Mouse (Mus musculus) limb, embryonic 14.5 days (tissue): Measurements from ENCODE around the gene Txn2. TPM values are rescaled to one million over a fixed set of nuclear protein-coding genes. Genes with fewer than 3 reads are reported as not detected.

Experiments used
- ATAC-seq: fragments of 200-750 bp; cut with Nextera tagmentation; 2 replicates; pipeline ENCODE4 v1.8.0; 2017; ENCODE audit warnings: low read depth, moderate number of reproducible peaks, moderate TSS enrichment; ENCODE audit not compliant: low FRiP score
- DNase-seq: peaks from one replicate; pipeline ENCODE4 v3.0.0-alpha.2; 2015; ENCODE audit warnings: low spot score
- H3K27ac ChIP-seq: fragments of 300-500 bp; sonication (generic); replicated peaks from 2 replicates; pipeline ENCODE4 v1.5.1; 2014; ENCODE audit warnings: low read depth, mild to moderate bottlenecking, low read length, moderate library complexity, mixed read lengths
- H3K27me3 ChIP-seq: fragments of 300-500 bp; sonication (generic); 2 replicates; pipeline ENCODE4 v1.6.1; 2014; ENCODE audit warnings: low read length, mixed read lengths; ENCODE audit not compliant: control insufficient read depth, insufficient read depth
- H3K36me3 ChIP-seq: fragments of 300-500 bp; sonication (generic); 2 replicates; pipeline ENCODE4 v1.6.1; 2014; ENCODE audit warnings: mild to moderate bottlenecking, low read length, moderate library complexity, mixed read lengths; ENCODE audit not compliant: control insufficient read depth, insufficient read depth
- H3K4me1 ChIP-seq: fragments of 300-500 bp; sonication (generic); 2 replicates; pipeline ENCODE4 v1.6.1; 2014; ENCODE audit warnings: antibody characterized with exemption, low read length, mixed read lengths; ENCODE audit not compliant: control insufficient read depth, insufficient read depth
- H3K4me2 ChIP-seq: fragments of 300-500 bp; sonication (generic); replicated peaks from 2 replicates; pipeline ENCODE4 v1.6.1; 2014; ENCODE audit warnings: low read depth, mild to moderate bottlenecking, low read length, moderate library complexity; ENCODE audit not compliant: severe bottlenecking
- H3K4me3 ChIP-seq: fragments of 300-500 bp; sonication (generic); replicated peaks from 2 replicates; pipeline ENCODE4 v1.5.1; 2014; ENCODE audit warnings: low read length
- H3K9ac ChIP-seq: fragments of 300-500 bp; sonication (generic); 2 replicates; pipeline ENCODE4 v1.6.1; 2014; ENCODE audit warnings: mild to moderate bottlenecking, low read depth, low read length, moderate library complexity; ENCODE audit not compliant: severe bottlenecking
- H3K9me3 ChIP-seq: fragments of 300-500 bp; sonication (generic); 2 replicates; pipeline ENCODE4 v1.6.1; 2016; ENCODE audit warnings: low read length; ENCODE audit not compliant: control insufficient read depth
- POLR2A ChIP-seq: fragments of 200-500 bp; IDR thresholded peaks from 2 replicates; pipeline ENCODE4 v1.8.0; 2012; ENCODE audit warnings: inconsistent platforms, mild to moderate bottlenecking, moderate library complexity, borderline replicate concordance; ENCODE audit not compliant: insufficient read depth, insufficient read length; ENCODE audit errors: extremely low read depth
- WGBS: fragments of 180-500 bp; shearing (Covaris S2); extraction: QIAGEN DNeasy Blood & Tissue Kit; methylation state at CpG from one replicate; pipeline ENCODE4 v1.1.7; 2014; 5-methylcytosine and 5-hydroxymethylcytosine counted together
- polyA plus RNA-seq, 2 experiments: library from polyadenylated mRNA; depleted of rRNA in 1 of 2; stranded (reverse) in 1 of 2; unstranded in 1 of 2; fragments of >200 nt; fragmentation: Nextera tagmentation in 1 of 2; extraction: Ambion mirVana in 1 of 2; gene quantifications; 2 replicates each; pipeline versions ENCODE4 v1.2.1 to v1.2.3; 2012 to 2014

Gene Txn2
- polyA plus RNA-seq, 2 experiments = 183 to 266 TPM

- WGBS = 31% methylated on average over 9 of the region's 9 CpGs
These were observed 20.9 kb downstream of the Txn2 start for GRCm38 (mm10) chr15:77907646-77908518.

GRCm38 (mm10) chr15:77906545-77906944 lies 22.3 kb downstream of the Txn2 start:
- ATAC-seq = no peak
- Histone ChIP-seq H3K4me3 (no peak overlapping the region), H3K4me2 (no peak overlapping the region), H3K27ac (no peak overlapping the region), H3K4me1 (peaks cover 17% of the 10 kb centered on the region), H3K36me3 (no peaks in the 10 kb centered on the region), H3K9ac (no peak overlapping the region), H3K27me3 (no peaks in the 10 kb centered on the region), H3K9me3 (no peaks in the 10 kb centered on the region)
- TF ChIP-seq POLR2A = no peak
- DNase-seq = no peak
- WGBS = 56% methylated on average over 10 of the region's 10 CpGs

More at GRCm38 (mm10) chr15:77907646-77908518, 20.9 kb downstream of the Txn2 start:
- Histone ChIP-seq H3K9ac (no peak overlapping the region), H3K4me3 (no peak overlapping the region), H3K9me3 (no peaks in the 10 kb centered on the region), H3K4me2 (no peak overlapping the region), H3K36me3 (no peaks in the 10 kb centered on the region), H3K27ac (no peak overlapping the region), H3K4me1 (peaks cover 17% of the 10 kb centered on the region), H3K27me3 (no peaks in the 10 kb centered on the region)
- DNase-seq (no peak), ATAC-seq (no peak)
- no peak for TF ChIP-seq POLR2A

GRCm38 (mm10) chr15:77906081-77906480 lies 22.7 kb downstream of the Txn2 start:
- TF ChIP-seq POLR2A = no peak
- 70% methylated on average over 8 of the region's 8 CpGs for WGBS
- Histone ChIP-seq H3K9ac (no peak overlapping the region), H3K9me3 (no peaks in the 10 kb centered on the region), H3K4me3 (no peak overlapping the region), H3K27me3 (no peaks in the 10 kb centered on the region), H3K36me3 (no peaks in the 10 kb centered on the region), H3K27ac (no peak overlapping the region), H3K4me1 (peaks cover 17% of the 10 kb centered on the region), H3K4me2 (peak overlapping the region; percentile 64)
- no peak for DNase-seq
- ATAC-seq = no peak

GRCm38 (mm10) chr15:77905275-77905970 lies 23.4 kb downstream of the Txn2 start:
- Histone ChIP-seq H3K27me3 (no peaks in the 10 kb centered on the region), H3K4me3 (peak overlapping the region; percentile 31), H3K4me1 (peaks cover 17% of the 10 kb centered on the region), H3K9ac (peak overlapping the region; percentile 40), H3K36me3 (no peaks in the 10 kb centered on the region), H3K9me3 (no peaks in the 10 kb centered on the region), H3K27ac (no peak overlapping the region), H3K4me2 (peak overlapping the region; percentile 64)
- peak; percentile 80 for DNase-seq
- TF ChIP-seq POLR2A = peak; percentile 26; the same call in 1 of the 2 replicates
- ATAC-seq = peak; percentile 90
- WGBS = 5% methylated on average over 25 of the region's 26 CpGs

GRCm38 (mm10) chr15:77904363-77904892 lies 24.4 kb downstream of the Txn2 start:
- no peak overlapping the region for H3K4me3 ChIP-seq
- no peak overlapping the region for H3K27ac ChIP-seq

More at GRCm38 (mm10) chr15:77904363-77904892, 24.4 kb downstream of the Txn2 start:
- H3K9me3 ChIP-seq = no peaks in the 10 kb centered on the region
- H3K4me2 ChIP-seq = no peak overlapping the region
- no peak for ATAC-seq
- DNase-seq = no peak
- no peak for TF ChIP-seq POLR2A
- H3K27me3 ChIP-seq = no peaks in the 10 kb centered on the region
- no peaks in the 10 kb centered on the region for H3K36me3 ChIP-seq
- 25% methylated on average over 10 of the region's 12 CpGs for WGBS
- H3K9ac ChIP-seq = no peak overlapping the region
- peaks cover 17% of the 10 kb centered on the region for H3K4me1 ChIP-seq
